Mouse (Mus musculus) mouse embryonic stem cell (cell line): Measurements from ENCODE around the gene Slc17a2.

ENCODE experiments used
- in situ Hi-C, 2 experiments: fragments of 300-500 bp; cut with MboI; formaldehyde crosslinking; loops; 1 replicate in 1 of 2; 3 replicates in 1 of 2; pipeline ENCODE4 v1.14.3; 2019 to 2020; ENCODE audit warnings: low sequenced_read_pairs in 2 of 2, low pct_unique_long_range_greater_than_20kb in 1 of 2, mixed read lengths in 1 of 2; ENCODE audit not compliant: unreplicated experiment in 1 of 2

The Slc17a2 gene

GRCm38 (mm10) chr13:23866086-23866710 is 59.4 kb downstream of the Slc17a2 start:
- in situ Hi-C loops, result no loop called here

DNA sequence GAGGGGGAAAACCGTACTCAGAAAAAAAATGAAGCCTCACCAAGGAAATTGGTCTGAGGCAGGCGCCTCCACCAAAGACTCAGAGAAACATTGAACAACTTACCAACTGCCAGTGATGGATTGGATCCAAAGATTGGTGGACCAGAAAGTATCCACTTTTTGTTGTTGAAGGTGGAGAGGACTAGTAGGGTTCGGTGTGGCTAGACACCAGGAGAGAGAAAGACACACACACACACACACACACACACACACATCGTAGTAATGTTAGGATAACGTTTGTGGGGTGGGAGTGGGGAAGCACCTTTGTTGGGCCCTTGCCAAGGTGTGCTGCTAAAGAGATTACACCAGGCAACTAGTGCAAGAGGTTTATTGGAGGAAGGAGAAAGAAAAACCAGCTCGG is 60.2 kb downstream of the Slc17a2 start:
- in situ Hi-C loops, result no loop called here

- in situ Hi-C loops, result no loop called here
Observed at GRCm38 (mm10) chr13:23867405-23867804, 60.6 kb downstream of the Slc17a2 start, which contains the start of gene Slc17a1. Slc17a1 (plus strand) TSS chr13:23867750.

DNA sequence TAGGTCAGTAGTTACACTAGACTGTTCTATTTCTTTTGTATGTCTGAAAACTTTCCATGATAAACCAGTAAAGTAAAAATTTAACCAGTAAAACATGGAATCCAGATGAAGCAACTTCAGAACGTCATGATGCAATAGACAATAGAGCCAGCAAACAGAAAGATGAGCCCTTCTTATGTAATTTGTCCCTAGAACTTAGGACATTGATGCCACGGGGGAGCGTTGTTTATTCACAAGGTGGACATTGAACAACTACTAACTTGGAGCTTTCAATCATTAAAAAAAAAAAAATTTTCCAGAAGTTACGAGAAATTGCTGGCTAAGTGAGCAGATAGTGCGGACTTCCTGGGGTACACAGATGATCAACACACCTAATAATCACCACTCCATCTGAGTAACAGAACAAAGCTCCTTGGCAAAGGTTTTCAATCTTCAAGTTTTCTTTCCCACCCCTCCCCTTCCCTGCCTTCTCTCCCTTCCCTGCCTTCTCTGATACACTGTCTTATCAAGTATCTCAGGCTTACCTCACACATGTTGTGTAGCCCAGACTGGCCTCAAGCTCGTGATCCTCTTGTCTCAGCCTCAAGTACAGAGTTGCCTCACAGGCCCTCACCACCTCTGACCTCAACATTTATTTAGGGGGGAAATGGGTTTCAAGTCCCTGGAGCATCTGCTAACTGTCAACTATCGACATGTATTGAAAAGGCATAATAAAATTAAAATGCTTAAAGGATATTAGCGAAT is 62.2 kb downstream of the Slc17a2 start:
- in situ Hi-C loops, result no loop called here

- in situ Hi-C loops, result no loop called here
Observed at GRCm38 (mm10) chr13:23869996-23870395, 63.2 kb downstream of the Slc17a2 start.

- in situ Hi-C loops, result no loop called here
Observed at GRCm38 (mm10) chr13:23873141-23873540, 66.3 kb downstream of the Slc17a2 start.
